Mouse (Mus musculus) G1E-ER4 (cell line): ENCODE results near the gene Cwc27. TPM values are rescaled to one million over a fixed set of nuclear protein-coding genes. Genes with fewer than 3 reads are reported as not detected.

ENCODE experiments used
- GATA1 ChIP-seq: IDR thresholded peaks from one replicate; pipeline ENCODE4 v1.8.0; 2012; ENCODE audit warnings: low read length, inconsistent platforms
- polyA plus RNA-seq: library from polyadenylated mRNA; stranded (reverse); fragments of >175 nt; gene quantifications from 2 replicates; pipeline ENCODE4 v1.2.3, GENCODE M21; 2012

Gene Cwc27
- polyA plus RNA-seq, 1 experiment: 3.7 TPM

GRCm38 (mm10) chr13:104635965-104636462, 180.9 kb downstream of the Cwc27 start:
- TF ChIP-seq GATA1: no peak

DNA sequence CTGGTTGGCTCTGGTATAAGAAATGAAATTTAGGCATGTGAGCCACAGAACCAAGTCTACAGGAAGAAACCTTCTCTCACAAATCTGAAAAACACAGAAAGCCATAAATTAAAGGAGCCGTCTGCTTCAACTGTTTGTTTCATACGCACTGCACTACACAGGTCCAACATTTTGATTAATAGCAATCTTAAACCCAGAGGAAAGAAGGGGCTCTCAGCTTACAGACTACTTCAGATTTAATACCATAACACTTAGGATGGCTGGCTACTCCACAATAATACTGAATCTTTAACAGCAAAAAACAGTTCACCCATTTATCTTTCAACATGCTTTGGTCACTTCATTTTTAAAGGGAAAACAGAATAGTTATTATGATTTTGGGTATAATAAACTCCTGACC, 182.2 kb downstream of the Cwc27 start:
- no peak for TF ChIP-seq GATA1

DNA sequence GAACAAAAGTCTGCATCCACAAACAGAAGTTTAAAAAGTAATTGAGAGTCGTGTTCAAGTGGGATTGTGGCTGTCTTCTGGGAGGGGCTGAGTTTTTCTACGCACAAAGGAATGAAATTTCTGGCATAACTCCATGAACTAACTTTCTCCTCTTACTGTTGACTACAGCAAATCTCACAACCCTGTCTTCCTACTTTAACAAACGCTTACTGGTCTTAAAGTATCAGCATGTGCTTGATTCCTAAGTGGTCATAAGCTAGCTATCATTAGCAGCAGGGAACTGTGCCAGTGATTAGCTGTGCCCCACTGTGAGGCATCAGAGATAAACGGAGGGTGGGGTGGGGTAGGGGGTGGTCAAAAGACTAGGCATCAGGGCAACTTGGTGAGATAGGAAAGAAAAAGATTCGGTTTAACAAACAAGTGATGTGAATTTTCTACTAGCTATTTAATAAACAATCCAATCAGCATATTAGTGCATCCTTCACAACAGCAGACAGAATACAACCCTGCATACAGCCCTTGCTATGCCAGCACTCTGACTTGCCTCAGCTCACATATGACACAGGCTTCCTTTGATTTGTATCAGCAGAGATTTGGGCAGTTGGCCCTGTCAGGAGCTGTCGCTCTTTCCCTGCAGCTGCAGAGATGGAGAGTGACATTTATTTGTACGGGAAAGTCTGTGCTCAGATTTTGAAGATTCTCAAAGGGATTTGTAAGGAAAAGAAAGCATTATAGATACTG, 184.3 kb downstream of the Cwc27 start:
- TF ChIP-seq GATA1: no peak

GRCm38 (mm10) chr13:104631621-104632205, 185.2 kb downstream of the Cwc27 start:
- no peak for TF ChIP-seq GATA1

DNA sequence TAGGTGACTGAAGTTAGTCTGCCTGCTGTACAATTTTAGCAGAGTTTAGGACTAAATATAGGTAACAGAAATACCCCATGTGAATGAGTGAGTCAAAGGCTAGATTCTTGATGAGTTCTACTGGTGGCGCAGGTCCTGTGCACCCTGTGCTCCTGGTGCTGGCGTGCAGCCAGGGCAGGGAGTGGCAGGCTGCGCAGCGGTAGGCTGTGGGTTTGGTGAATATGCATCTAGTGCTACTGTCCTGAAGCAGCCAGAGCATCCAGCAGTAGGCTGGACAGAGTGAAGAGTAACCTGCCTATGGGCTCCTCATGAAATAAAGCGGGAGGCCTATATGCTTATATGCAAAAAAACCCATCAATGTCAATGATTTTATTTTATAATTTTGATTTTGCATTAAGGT, 186.1 kb downstream of the Cwc27 start:
- no peak for TF ChIP-seq GATA1

DNA sequence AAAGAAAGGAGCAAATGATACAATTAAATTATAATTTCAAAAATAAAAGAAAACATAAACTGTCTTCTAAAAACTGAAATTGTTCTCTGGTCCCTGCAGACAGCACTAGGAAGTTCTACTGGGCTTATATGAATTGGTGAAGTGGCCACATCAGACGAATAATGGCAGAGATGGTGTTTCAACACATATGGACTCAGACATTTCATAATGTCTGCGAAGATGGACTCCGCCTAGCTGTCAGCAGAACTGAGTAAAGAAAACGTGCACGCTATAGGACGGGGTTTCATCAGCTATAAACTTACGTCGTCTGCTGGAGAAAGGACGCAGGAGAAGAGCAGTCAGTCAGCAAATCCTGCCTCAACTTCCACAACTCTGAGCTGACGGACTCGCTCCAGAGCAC, 187.3 kb downstream of the Cwc27 start:
- TF ChIP-seq GATA1: no peak

- TF ChIP-seq GATA1: no peak
Measured at GRCm38 (mm10) chr13:104628019-104628418, 188.9 kb downstream of the Cwc27 start.

GRCm38 (mm10) chr13:104627169-104627909, 189.6 kb downstream of the Cwc27 start:
- no peak for TF ChIP-seq GATA1

- TF ChIP-seq GATA1: no peak
Measured at GRCm38 (mm10) chr13:104623130-104623891, 193.6 kb downstream of the Cwc27 start.

GRCm38 (mm10) chr13:104622102-104622743, 194.7 kb downstream of the Cwc27 start:
- TF ChIP-seq GATA1: no peak

DNA sequence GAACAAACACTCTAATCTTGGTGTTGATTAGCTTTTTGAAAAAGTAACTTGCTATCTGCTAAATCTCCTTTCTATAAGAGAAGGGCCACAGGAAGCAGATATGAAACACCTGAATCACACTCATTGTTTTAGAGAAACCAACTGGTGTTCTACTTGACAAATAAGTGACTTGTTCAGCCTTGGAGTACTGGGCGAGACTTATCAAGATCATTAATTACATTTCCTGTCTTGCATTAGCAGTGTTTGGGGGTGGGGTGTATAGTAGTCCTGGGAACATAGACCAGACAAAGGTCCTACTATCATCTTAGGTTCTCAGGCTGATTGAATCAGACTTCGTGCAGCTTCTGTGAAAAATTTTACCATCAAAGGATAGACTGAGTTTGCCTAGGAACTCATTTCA, 196.5 kb downstream of the Cwc27 start:
- TF ChIP-seq GATA1: no peak

DNA sequence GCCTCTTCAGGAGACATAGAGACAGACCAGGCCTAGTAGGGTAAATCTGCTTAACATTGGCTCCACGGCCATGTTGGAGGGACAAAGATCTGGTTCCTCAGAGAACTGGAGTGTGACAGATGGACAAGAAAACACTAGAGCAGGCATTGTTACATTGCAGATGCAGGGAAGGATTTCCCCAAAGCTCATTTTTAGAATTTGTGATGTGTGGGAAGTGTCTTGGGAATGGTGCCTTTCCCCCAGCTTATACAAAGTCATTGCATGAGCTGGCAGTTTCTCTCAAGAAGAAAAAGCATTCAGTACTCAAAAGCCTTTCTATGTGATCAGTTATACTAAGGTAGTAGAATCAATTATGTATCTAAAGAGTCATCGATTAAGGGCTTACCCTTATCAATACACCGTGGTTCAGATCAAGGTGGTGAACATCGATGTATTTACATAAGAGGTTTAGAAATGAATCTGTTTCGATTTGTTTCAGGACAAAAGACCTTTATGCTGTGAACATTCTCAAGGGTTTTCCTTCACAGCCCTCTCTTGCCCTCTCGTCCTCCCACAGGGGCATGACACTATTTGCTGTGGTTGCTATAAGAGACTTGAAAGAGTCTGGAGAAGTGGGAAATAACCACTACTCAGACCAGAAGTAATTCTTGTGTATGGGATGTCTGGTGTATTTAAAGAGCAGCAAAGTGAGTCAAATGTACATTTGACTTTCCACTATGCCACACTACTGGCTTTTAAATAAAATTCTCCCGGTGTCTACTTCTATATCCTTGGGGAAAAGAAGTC, 197.2 kb downstream of the Cwc27 start:
- no peak for TF ChIP-seq GATA1

GRCm38 (mm10) chr13:104617201-104617600, 199.7 kb downstream of the Cwc27 start:
- no peak for TF ChIP-seq GATA1
